ENCODE assay signal across 24 mouse cellular contexts in the genomic region with DNA sequence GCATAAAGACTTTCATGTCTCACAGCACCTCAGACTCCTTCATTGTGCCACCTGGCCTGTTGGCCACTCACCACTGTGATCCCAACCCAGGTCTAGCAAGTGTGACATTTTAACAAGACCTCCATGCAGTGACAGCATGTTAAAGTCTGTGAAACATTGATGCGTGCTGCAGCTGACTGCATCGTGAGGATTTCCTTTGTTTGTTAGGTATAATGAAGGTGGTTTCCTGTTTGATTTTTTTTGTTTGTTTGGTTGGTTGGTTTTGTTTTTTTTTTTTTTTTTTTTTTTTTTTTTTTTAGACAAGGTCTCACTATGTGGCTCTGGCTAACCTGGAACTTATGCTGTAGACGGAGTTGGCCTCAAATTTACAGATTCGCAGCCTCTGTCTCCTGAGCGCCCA. TPM values are rescaled to one million over a fixed set of nuclear protein-coding genes. Genes with fewer than 3 reads are reported as not detected.
"Had no signal": no experiment of that assay in that cellular context is flagged by ENCODE, and none has a peak within 500 bp of the region (broad histone marks: within the 10 kb centered on the region; RNA-seq: fewer than 3 reads in every experiment).

No protein-coding gene starts in this region.

- ATAC-seq: liver, postnatal 0 days had no signal

- DNase-seq: kidney, postnatal 14 days; kidney, postnatal 4 days; left cerebral cortex, postnatal 4 days; liver, postnatal 0 days; lung, embryonic 14.5 days; lung, postnatal 10 days; midbrain, embryonic 14.5 days; right cerebral cortex, adult 18-20 months; right cerebral cortex, postnatal 14 days; right cerebral cortex, postnatal 4 days; thymus, adult 2 months; thymus, postnatal 14 days; thymus, postnatal 4 days had no signal

- H3K9ac ChIP-seq: limb, embryonic 12.5 days; limb, embryonic 15.5 days; liver, embryonic 14.5 days; liver, postnatal 0 days; lung, embryonic 14.5 days had no signal

- H3K9me3 ChIP-seq: limb, embryonic 12.5 days; limb, embryonic 15.5 days had no signal

- H3K27me3 ChIP-seq: limb, embryonic 12.5 days; limb, embryonic 15.5 days had no signal

- H3K4me3 ChIP-seq: limb, embryonic 12.5 days; limb, embryonic 15.5 days had no signal

- H3K27ac ChIP-seq: limb, embryonic 12.5 days; limb, embryonic 15.5 days; liver, embryonic 14.5 days; stomach, postnatal 0 days had no signal

- H3K4me2 ChIP-seq: limb, embryonic 12.5 days; limb, embryonic 15.5 days; liver, embryonic 11.5 days; lung, embryonic 14.5 days; midbrain, embryonic 11.5 days had no signal

- H3K4me1 ChIP-seq: limb, embryonic 12.5 days; limb, embryonic 15.5 days had no signal

- H3K36me3 ChIP-seq: limb, embryonic 12.5 days; limb, embryonic 15.5 days had no signal

RNA-seq across cellular contexts. Expression of a gene that starts 7.3 kb away (rescaled TPM):
- total RNA-seq: megakaryocyte progenitor cell, adult 5-6 weeks; megakaryocyte-erythroid progenitor cell, adult 5-6 weeks had no signal
- polyA plus RNA-seq: liver, embryonic 11.5 days; liver, embryonic 14.5 days; liver, postnatal 0 days; lung, embryonic 14.5 days; neural tube, embryonic 11.5 days; stomach, embryonic 14.5 days; stomach, postnatal 0 days had no signal

RNA-seq across cellular contexts. Expression of a gene that starts 44.5 kb away (rescaled TPM):
- total RNA-seq: megakaryocyte progenitor cell, adult 5-6 weeks; megakaryocyte-erythroid progenitor cell, adult 5-6 weeks had no signal
- polyA plus RNA-seq: kidney, embryonic 16.5 days; limb, embryonic 12.5 days; limb, embryonic 15.5 days; liver, embryonic 11.5 days; liver, embryonic 14.5 days; liver, postnatal 0 days; lung, embryonic 14.5 days; neural tube, embryonic 11.5 days; stomach, embryonic 14.5 days; thymus, adult 2 months had no signal
